Mouse (Mus musculus): ENCODE measurements at regions not wholly inside any gene's neighbourhood (a gene's known extent, or its start where the extent isn't known, plus 50 kb on each side); places are given as distances from the start of the nearest gene placed in this dataset.

DNA sequence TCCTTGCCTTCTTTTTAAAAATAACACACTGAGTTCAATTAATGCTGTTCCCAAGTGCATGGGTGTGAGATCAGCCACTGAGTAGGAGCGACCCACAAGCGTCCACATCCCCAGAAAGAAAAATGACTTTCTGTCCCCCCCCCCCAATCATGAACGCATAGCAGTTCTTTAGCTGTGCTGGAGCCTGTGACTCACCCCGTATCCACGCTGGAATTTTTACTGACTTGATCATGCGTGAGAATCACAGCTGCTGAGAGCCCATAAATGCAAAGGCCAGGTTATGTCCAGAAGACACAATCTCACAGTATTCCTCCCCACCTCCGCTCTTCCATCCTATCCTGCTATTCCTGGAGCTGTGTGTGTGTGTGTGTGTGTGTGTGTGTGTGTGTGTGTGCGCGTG lies 53.3 kb downstream of the Fos start:
- in situ Hi-C loops (cut with MboI, MseI), result loop anchor here in 1 of 2 experiments (5.0 to 10.0 kb wide), 2 partner anchors 75 to 528 kb away; no protein-coding TSS in a partner anchor

DNA sequence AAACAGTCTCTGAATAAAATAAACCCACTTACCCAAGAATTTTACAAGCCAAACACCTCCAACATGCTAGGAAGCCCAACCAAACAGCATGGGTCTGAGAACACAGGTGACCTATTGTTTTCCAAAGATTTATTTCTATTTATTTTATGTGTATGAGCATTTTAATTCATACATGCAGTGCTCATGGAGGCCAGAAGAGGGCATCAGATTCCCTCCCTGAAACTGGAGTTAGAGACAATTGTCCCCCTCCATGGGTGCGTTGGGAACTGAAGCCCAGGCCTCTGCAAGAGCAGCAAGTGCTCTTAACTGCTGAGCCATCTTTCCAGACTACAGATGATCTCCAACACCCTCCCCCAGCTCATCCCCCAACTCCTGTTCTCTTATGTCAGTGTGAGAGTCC lies 57.9 kb downstream of the Fos start:
- in situ Hi-C loops (cut with MboI, MseI), result loop anchor here in 1 of 2 experiments (5.0 kb wide), 1 partner anchor 1444 kb away; no protein-coding TSS in a partner anchor

DNA sequence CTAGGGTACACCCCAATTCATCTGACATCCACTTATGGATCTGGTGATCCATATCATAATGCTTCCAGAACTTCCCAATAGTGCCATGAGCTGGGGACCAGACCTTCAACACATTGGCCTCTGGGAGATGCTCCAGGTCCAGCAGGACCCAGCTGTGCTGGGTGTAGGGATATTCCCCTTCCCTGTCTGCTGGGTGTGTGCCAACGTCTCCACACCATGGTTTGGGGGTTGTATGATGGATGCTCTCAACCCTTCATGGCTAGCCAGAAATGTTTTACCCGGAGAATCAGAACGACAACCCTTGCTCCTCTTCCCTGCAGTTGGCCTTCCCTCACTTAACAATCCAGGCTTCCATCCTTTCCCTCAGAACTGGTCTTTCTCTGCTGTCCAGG lies 58.5 kb downstream of the Fos start:
- in situ Hi-C loops (cut with MboI, MseI), result loop anchor here in 1 of 2 experiments (5.0 kb wide), 1 partner anchor 1445 kb away; no protein-coding TSS in a partner anchor

DNA sequence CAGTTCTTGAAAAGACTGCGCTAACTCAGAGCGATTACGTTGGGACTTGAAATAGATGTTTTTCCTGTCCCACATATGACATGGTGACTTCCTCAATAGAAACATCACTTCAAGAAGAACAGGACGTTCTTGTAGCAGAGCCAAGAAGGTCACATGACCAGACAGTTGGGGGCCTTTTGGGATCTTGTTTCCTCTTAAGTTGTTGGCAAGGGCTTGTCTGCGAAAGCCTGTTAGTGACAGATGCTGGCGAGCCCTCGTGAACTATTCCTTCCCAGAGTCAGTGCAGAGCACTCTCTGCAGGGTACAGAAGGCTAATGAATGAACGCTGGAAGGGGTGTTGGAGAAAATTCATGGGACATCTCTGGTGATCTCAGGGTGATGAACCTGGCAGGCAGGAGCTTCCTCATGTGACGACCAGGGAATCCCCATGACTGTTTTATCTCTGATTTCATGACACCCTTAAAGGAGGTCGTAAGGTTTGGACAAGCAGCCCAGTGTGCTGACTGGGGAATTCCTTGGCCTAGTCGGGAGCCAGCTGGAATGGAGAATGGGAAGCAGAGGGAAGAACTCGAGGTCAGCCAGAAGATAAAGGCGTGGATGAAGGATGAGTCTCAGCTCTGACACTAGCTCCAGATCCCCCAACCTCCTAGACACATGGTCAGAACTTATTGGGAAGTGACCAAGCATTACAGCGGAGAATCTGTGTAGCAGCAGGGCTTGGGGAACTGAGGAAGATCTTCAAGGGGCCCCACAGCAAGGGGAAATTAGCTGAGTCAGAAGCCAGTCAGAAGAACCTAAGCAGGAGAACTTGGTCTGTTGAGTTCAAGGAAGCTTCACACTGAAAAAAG lies 59.1 kb downstream of the Fos start:
- in situ Hi-C loops (cut with MboI, MseI), result loop anchor here in 1 of 2 experiments (5.0 kb wide), 1 partner anchor 1446 kb away; no protein-coding TSS in a partner anchor

DNA sequence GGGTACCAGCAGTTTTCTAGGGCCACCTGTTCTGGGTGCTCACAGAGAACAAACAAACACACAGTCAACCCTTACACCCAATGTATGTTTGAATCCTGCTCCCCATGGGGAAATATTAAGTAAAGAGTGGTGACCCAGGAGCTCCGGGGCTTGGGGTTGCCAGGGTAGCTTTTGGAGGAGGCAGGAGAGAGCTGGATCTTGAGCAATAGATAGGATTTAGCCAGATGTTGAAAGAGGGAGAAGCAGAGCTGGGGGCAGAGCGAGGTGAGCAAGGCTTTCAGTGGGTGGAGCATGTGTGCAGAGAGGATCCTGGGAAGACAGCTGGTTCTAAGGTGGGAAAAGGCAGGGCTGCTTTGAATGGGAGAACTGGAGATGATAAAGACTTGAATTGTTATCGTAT lies 59.9 kb downstream of the Fos start:
- in situ Hi-C loops (cut with MboI, MseI), result loop anchor here in 1 of 2 experiments (5.0 kb wide), 1 partner anchor 1446 kb away; no protein-coding TSS in a partner anchor

DNA sequence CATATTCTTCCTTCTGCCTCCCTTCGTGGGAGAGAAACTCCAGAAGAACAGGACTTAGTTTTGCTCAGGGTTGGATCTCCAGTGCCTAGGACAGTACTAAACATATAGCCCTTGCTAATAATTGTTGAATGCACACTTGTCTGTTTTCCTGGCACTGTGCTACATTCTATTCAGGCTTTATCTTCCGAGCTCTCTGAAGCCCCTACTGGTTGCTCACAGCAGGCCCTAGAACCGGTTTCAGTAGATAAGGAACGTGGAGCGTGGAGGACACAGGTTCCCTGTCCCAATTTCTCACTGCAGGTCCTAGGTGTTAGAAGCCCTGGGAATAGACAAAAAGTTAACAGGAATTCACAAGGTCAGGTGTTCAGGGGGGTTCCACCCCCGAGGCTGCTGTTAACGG lies 59.4 kb upstream of the Jdp2 start:
- in situ Hi-C loops (cut with MboI, MseI), result no loop called here

DNA sequence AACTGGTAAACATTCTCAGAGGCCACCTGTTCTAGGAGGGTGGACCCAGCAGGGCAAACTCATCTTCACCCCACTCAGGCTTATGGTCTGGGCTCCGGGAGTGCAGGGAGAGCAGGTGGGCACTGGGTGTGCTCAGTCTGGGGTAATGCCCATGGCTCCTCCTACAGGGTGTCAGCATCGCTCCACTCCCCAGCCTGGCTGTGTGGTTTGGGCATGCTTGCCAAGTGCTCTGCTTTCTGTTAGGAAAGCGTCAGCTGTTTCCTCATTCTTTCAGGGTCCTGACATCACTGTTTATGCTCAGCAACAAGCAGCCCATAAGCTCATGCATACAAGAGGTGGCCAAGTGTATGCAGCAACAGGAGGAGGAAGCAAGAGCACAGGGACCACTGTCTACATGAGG lies 57.7 kb upstream of the Jdp2 start:
- in situ Hi-C loops (cut with MboI, MseI), result no loop called here

DNA sequence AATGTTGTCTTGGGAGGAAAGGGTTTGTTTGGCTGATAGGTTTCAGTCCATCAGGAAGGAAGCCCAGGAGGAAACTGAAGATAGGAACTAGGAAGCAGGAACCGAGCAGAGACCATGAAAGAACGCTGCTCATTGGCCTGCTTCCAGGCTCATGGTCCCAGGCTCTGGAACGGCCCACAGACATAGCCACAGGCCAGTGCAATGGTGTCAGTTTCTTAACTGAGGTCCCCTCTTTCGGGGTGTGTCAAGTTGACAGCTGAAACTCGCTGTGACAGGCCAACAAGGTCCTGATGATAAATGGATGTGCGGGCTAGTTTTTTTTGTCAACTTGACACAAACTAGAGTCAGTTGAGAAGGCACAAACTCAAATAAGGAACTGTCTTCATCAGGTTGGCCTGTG lies 55.9 kb upstream of the Jdp2 start:
- in situ Hi-C loops (cut with MboI, MseI), result no loop called here

DNA sequence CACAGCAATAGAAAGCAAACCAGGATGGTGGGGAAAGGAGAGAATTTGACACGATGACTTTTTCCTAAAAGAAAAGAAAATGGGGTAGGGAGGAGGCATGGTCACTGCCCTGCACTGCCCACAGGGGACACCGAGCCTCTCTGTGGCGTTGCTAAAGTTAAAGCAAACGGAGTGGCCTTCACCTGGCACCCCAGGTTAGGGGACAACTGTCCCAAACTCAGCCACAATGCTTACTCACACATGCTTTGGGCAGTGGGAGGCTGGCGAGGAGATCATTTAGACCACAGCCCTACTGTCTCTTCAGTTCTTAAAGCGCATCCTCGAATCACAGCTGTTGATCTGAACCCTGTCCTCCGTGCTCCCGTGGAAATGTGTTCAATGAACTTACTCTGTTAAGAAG lies 55.3 kb upstream of the Jdp2 start:
- in situ Hi-C loops (cut with MboI, MseI), result no loop called here

DNA sequence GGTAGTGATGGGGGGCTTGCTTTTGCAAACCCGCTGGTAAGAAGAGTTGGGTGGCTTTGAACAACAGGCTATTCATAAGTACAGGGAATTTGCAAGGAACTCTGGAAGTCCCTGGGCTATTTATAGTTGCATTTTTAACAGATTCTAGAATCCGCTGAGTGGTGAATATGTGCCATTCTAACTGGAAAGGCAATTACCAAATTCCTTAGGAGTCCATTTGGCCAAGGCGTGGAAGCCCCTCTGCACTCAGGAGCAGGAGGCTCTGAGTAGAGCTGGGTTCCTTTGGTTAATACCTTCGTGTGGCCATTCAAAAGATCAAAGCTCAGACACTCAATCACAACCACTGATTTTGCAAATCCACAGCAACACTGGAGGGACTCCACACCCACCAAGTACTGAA lies 54.0 kb upstream of the Jdp2 start:
- in situ Hi-C loops (cut with MboI, MseI), result no loop called here

DNA sequence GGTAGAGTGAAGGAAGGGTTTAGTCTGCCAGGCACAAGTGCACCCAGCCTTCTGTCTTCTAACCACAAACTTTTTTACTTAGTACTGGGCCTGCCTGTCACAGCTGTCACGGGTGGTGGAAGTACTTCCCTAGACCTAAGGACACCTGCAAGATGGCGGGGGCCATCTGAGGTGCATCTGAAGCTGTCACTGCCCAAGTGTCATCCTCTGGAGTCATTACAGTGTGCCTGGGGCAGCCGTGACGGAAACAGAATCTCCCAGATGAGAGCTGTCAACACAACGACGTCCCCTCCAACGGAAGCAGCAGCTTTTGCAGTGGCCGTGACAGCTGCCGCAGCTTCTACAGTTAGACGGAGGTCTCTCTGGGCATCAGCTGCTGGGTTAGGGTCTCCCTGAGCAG lies 53.1 kb upstream of the Jdp2 start:
- in situ Hi-C loops (cut with MboI, MseI), result no loop called here

DNA sequence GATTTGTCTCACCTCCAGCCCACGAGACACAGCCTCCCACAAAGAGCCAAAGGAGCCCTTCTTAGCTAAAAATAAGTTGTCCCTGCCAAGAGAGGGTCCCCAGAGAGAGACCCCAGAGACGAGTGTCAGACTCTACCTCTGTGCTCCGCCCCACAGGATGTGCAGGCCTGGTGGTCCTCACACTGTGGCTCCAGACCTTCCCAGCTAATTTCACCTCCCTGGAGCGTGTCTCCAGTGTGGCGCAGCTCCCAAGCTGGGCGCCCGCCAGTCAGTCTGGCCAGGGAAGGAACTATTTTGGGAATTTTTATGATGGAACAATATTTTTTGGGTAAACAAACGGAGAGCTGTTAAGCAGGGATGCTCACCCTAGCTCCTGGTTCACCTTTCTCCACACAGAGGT lies 50.8 kb upstream of the Jdp2 start:
- in situ Hi-C loops (cut with MboI, MseI), result no loop called here

Measured in T-helper 17 cell (primary cell).